Mouse (Mus musculus) hindbrain, embryonic 12.5 days (tissue): Measurements from ENCODE around the gene Frmd4b. TPM values are rescaled to one million over a fixed set of nuclear protein-coding genes. Genes with fewer than 3 reads are reported as not detected.

Source experiments
- ATAC-seq: fragments of 200-750 bp; cut with Nextera tagmentation; 2 replicates; pipeline ENCODE4 v1.8.0; 2017; ENCODE audit warnings: moderate TSS enrichment; ENCODE audit not compliant: low FRiP score
- H3K27ac ChIP-seq: fragments of 300-500 bp; sonication (generic); 2 replicates; pipeline ENCODE4 v1.5.1; 2016; ENCODE audit warnings: mild to moderate bottlenecking
- H3K27me3 ChIP-seq: fragments of 300-500 bp; sonication (generic); 2 replicates; pipeline ENCODE4 v1.6.1; 2016; ENCODE audit warnings: mild to moderate bottlenecking
- H3K36me3 ChIP-seq: fragments of 300-500 bp; sonication (generic); 2 replicates; pipeline ENCODE4 v1.6.1; 2016; ENCODE audit warnings: mild to moderate bottlenecking
- H3K4me1 ChIP-seq: fragments of 300-500 bp; sonication (generic); 2 replicates; pipeline ENCODE4 v1.6.1; 2016
- H3K4me2 ChIP-seq: fragments of 300-500 bp; sonication (generic); replicated peaks from 2 replicates; pipeline ENCODE4 v1.6.1; 2016; ENCODE audit warnings: mild to moderate bottlenecking
- H3K4me3 ChIP-seq: fragments of 300-500 bp; sonication (generic); 2 replicates; pipeline ENCODE4 v1.5.1; 2016; ENCODE audit warnings: mild to moderate bottlenecking
- H3K9ac ChIP-seq: fragments of 300-500 bp; sonication (generic); 2 replicates; pipeline ENCODE4 v1.6.1; 2016; ENCODE audit warnings: mild to moderate bottlenecking, moderate library complexity
- H3K9me3 ChIP-seq: fragments of 300-500 bp; sonication (generic); replicated peaks from 2 replicates; pipeline ENCODE4 v1.6.1; 2016; ENCODE audit warnings: mild to moderate bottlenecking
- WGBS: fragments of 180-500 bp; shearing (Covaris S2); methylation state at CpG from one replicate; pipeline ENCODE4 v1.1.7; 2016; 5-methylcytosine and 5-hydroxymethylcytosine counted together
- polyA plus RNA-seq: library from polyadenylated mRNA; unstranded; fragments of >200 nt; fragmentation: Nextera tagmentation; extraction: Ambion mirVana; gene quantifications from 2 replicates; pipeline ENCODE4 v1.2.1, GENCODE M21; 2016

The Frmd4b gene
- polyA plus RNA-seq, 1 experiment from 2014 or later: 48.5 TPM

- WGBS: 49% methylated on average over 4 of the region's 4 CpGs
- Histone ChIP-seq H3K4me3 (no peak overlapping the region), H3K36me3 (no peaks in the 10 kb centered on the region), H3K9ac (no peak overlapping the region), H3K9me3 (no peaks in the 10 kb centered on the region), H3K4me2 (no peak overlapping the region), H3K27ac (peak overlapping the region; percentile 89), H3K4me1 (peaks cover 36% of the 10 kb centered on the region), H3K27me3 (no peaks in the 10 kb centered on the region)
- ATAC-seq: no peak; the same call in 1 of the 2 replicates
Observed at GRCm38 (mm10) chr6:97577349-97577748, 40.0 kb downstream of the Frmd4b start.

GRCm38 (mm10) chr6:97576565-97577346, 40.6 kb downstream of the Frmd4b start:
- H3K9me3 ChIP-seq: no peaks in the 10 kb centered on the region
- peaks cover 36% of the 10 kb centered on the region for H3K4me1 ChIP-seq
- H3K27ac ChIP-seq: peak overlapping the region; percentile 89
- H3K4me2 ChIP-seq: peak overlapping the region; percentile 6; the same call in 1 of the 2 replicates
- H3K4me3 ChIP-seq: no peak overlapping the region
- no peak overlapping the region for H3K9ac ChIP-seq
- ATAC-seq: peak; percentile 95
- WGBS: 24% methylated on average over 7 of the region's 7 CpGs
- no peaks in the 10 kb centered on the region for H3K27me3 ChIP-seq
- H3K36me3 ChIP-seq: no peaks in the 10 kb centered on the region

- no peak for ATAC-seq
- no peaks in the 10 kb centered on the region for H3K27me3 ChIP-seq
- no peak overlapping the region for H3K4me3 ChIP-seq
- H3K4me1 ChIP-seq: peaks cover 36% of the 10 kb centered on the region
- WGBS: 66% methylated on average over 7 of the region's 7 CpGs
- no peaks in the 10 kb centered on the region for H3K36me3 ChIP-seq
- H3K9me3 ChIP-seq: no peaks in the 10 kb centered on the region
- no peak overlapping the region for H3K9ac ChIP-seq
- H3K27ac ChIP-seq: peak overlapping the region; percentile 89
- H3K4me2 ChIP-seq: no peak overlapping the region
Observed at GRCm38 (mm10) chr6:97576096-97576495, 41.2 kb downstream of the Frmd4b start.

- Histone ChIP-seq H3K27ac (no peak overlapping the region), H3K36me3 (no peaks in the 10 kb centered on the region), H3K27me3 (no peaks in the 10 kb centered on the region), H3K9me3 (no peaks in the 10 kb centered on the region), H3K4me1 (peaks cover 36% of the 10 kb centered on the region), H3K4me2 (no peak overlapping the region), H3K4me3 (no peak overlapping the region), H3K9ac (no peak overlapping the region)
- ATAC-seq: no peak
- 88% methylated on average over 5 of the region's 5 CpGs for WGBS
Observed at GRCm38 (mm10) chr6:97574973-97575372, 42.4 kb downstream of the Frmd4b start.

- Histone ChIP-seq H3K4me1 (peaks cover 26% of the 10 kb centered on the region), H3K27me3 (no peaks in the 10 kb centered on the region), H3K27ac (no peak overlapping the region), H3K9me3 (no peaks in the 10 kb centered on the region), H3K9ac (no peak overlapping the region), H3K36me3 (no peaks in the 10 kb centered on the region), H3K4me2 (no peak overlapping the region), H3K4me3 (no peak overlapping the region)
- no peak for ATAC-seq
- WGBS: 87% methylated on average over 5 of the region's 5 CpGs
Observed at GRCm38 (mm10) chr6:97572226-97572625, 45.1 kb downstream of the Frmd4b start.

GRCm38 (mm10) chr6:97568538-97568937, 48.8 kb downstream of the Frmd4b start:
- Histone ChIP-seq H3K27me3 (no peaks in the 10 kb centered on the region), H3K4me2 (no peak overlapping the region), H3K36me3 (no peaks in the 10 kb centered on the region), H3K4me1 (peaks cover 17% of the 10 kb centered on the region), H3K9me3 (no peaks in the 10 kb centered on the region), H3K4me3 (no peak overlapping the region), H3K9ac (no peak overlapping the region), H3K27ac (no peak overlapping the region)
- no peak for ATAC-seq
- WGBS: 53% methylated on average over 6 of the region's 6 CpGs

- no peak overlapping the region for H3K4me3 ChIP-seq
- 55% methylated on average over 4 of the region's 4 CpGs for WGBS
- H3K9ac ChIP-seq: no peak overlapping the region
- ATAC-seq: no peak; the same call in 1 of the 2 replicates
- H3K9me3 ChIP-seq: no peaks in the 10 kb centered on the region
- H3K4me2 ChIP-seq: no peak overlapping the region
- H3K36me3 ChIP-seq: no peaks in the 10 kb centered on the region
- H3K4me1 ChIP-seq: peaks cover 17% of the 10 kb centered on the region
- no peak overlapping the region for H3K27ac ChIP-seq
- H3K27me3 ChIP-seq: no peaks in the 10 kb centered on the region
Observed at GRCm38 (mm10) chr6:97566746-97567145, 50.6 kb downstream of the Frmd4b start.

- H3K4me1 ChIP-seq: peaks cover 25% of the 10 kb centered on the region
- H3K36me3 ChIP-seq: no peaks in the 10 kb centered on the region
- no peak overlapping the region for H3K9ac ChIP-seq
- no peak overlapping the region for H3K4me3 ChIP-seq
- no peak for ATAC-seq
- WGBS: 73% methylated on average over 8 of the region's 8 CpGs
- H3K27ac ChIP-seq: 0 out of 2 replicates have a peak overlapping the region, but pooled peaks have one; percentile 17
- H3K4me2 ChIP-seq: no peak overlapping the region
- H3K27me3 ChIP-seq: no peaks in the 10 kb centered on the region
- no peaks in the 10 kb centered on the region for H3K9me3 ChIP-seq
Observed at GRCm38 (mm10) chr6:97557147-97557546, 60.2 kb downstream of the Frmd4b start.

GRCm38 (mm10) chr6:97555637-97556036, 61.7 kb downstream of the Frmd4b start:
- no peaks in the 10 kb centered on the region for H3K9me3 ChIP-seq
- no peak for ATAC-seq
- no peak overlapping the region for H3K27ac ChIP-seq
- WGBS: 96% methylated on average over 7 of the region's 7 CpGs
- H3K4me3 ChIP-seq: no peak overlapping the region
- H3K27me3 ChIP-seq: no peaks in the 10 kb centered on the region
- no peak overlapping the region for H3K4me2 ChIP-seq
- no peaks in the 10 kb centered on the region for H3K36me3 ChIP-seq
- no peak overlapping the region for H3K9ac ChIP-seq
- peaks cover 31% of the 10 kb centered on the region for H3K4me1 ChIP-seq

- Histone ChIP-seq H3K9me3 (no peaks in the 10 kb centered on the region), H3K36me3 (no peaks in the 10 kb centered on the region), H3K4me3 (no peak overlapping the region), H3K9ac (no peak overlapping the region), H3K4me1 (peaks cover 45% of the 10 kb centered on the region), H3K27ac (peak overlapping the region; percentile 56; the same call in 1 of the 2 replicates), H3K27me3 (no peaks in the 10 kb centered on the region), H3K4me2 (no peak overlapping the region)
- no peak for ATAC-seq
- 70% methylated on average over 4 of the region's 4 CpGs for WGBS
Observed at GRCm38 (mm10) chr6:97553431-97553830, 63.9 kb downstream of the Frmd4b start.

GRCm38 (mm10) chr6:97552573-97552972, 64.8 kb downstream of the Frmd4b start:
- WGBS: 80% methylated on average over 3 of the region's 3 CpGs
- Histone ChIP-seq H3K36me3 (no peaks in the 10 kb centered on the region), H3K9me3 (no peaks in the 10 kb centered on the region; the same call in 1 of the 2 replicates), H3K4me1 (peaks cover 43% of the 10 kb centered on the region), H3K27me3 (no peaks in the 10 kb centered on the region), H3K9ac (no peak overlapping the region), H3K27ac (peak overlapping the region; percentile 56), H3K4me2 (no peak overlapping the region), H3K4me3 (no peak overlapping the region)
- no peak for ATAC-seq

- Histone ChIP-seq H3K27me3 (no peaks in the 10 kb centered on the region), H3K36me3 (peaks cover 6% of the 10 kb centered on the region), H3K4me1 (peaks cover 36% of the 10 kb centered on the region), H3K4me3 (no peak overlapping the region), H3K9me3 (no peaks in the 10 kb centered on the region; the same call in 1 of the 2 replicates), H3K9ac (no peak overlapping the region), H3K4me2 (no peak overlapping the region), H3K27ac (peak overlapping the region; percentile 56)
- no peak; the same call in 1 of the 2 replicates for ATAC-seq
- 75% methylated on average over 8 of the region's 8 CpGs for WGBS
Observed at GRCm38 (mm10) chr6:97551884-97552283, 65.5 kb downstream of the Frmd4b start.

GRCm38 (mm10) chr6:97551161-97551560, 66.2 kb downstream of the Frmd4b start:
- WGBS: 95% methylated on average over 4 of the region's 4 CpGs
- Histone ChIP-seq H3K4me2 (no peak overlapping the region), H3K4me3 (no peak overlapping the region), H3K27me3 (no peaks in the 10 kb centered on the region), H3K4me1 (peaks cover 32% of the 10 kb centered on the region), H3K27ac (no peak overlapping the region), H3K9me3 (no peaks in the 10 kb centered on the region; the same call in 1 of the 2 replicates), H3K36me3 (peaks cover 8% of the 10 kb centered on the region), H3K9ac (no peak overlapping the region)
- no peak for ATAC-seq
